Mouse (Mus musculus): Measurements from ENCODE around the gene Sema4c. TPM values are rescaled to one million over a fixed set of nuclear protein-coding genes. Genes with fewer than 3 reads are reported as not detected.

The Sema4c gene
- polyA plus RNA-seq, 1 experiment from 2014 or later: 2.0 TPM

GRCm38 (mm10) chr1:36582211-36582610 lies 24.1 kb upstream of the Sema4c start:
- H3K4me2 ChIP-seq (ENCODE audit: low read depth, low read length): no peak overlapping the region
- 44% methylated on average over 8 of the region's 8 CpGs for WGBS (ENCODE audit: insufficient replicate concordance)
- peaks cover 16% of the 10 kb centered on the region for H3K4me1 ChIP-seq (ENCODE audit: control insufficient read depth, low read depth, low read length)
- no peaks in the 10 kb centered on the region for H3K9me3 ChIP-seq (replicated peaks; ENCODE audit: control insufficient read depth, low read length)
- no peaks in the 10 kb centered on the region for H3K36me3 ChIP-seq (ENCODE audit: control insufficient read depth, insufficient read depth)
- no peak for ATAC-seq (ENCODE audit: low read depth)
- H3K27ac ChIP-seq (ENCODE audit: low read length): no peak overlapping the region
- no peaks in the 10 kb centered on the region for H3K27me3 ChIP-seq (ENCODE audit: control insufficient read depth, insufficient read depth, low read depth, low read length)
- H3K4me3 ChIP-seq (ENCODE audit: low read depth, low read length): no peak overlapping the region
- H3K9ac ChIP-seq (ENCODE audit: low read depth, low read length): no peak overlapping the region

DNA sequence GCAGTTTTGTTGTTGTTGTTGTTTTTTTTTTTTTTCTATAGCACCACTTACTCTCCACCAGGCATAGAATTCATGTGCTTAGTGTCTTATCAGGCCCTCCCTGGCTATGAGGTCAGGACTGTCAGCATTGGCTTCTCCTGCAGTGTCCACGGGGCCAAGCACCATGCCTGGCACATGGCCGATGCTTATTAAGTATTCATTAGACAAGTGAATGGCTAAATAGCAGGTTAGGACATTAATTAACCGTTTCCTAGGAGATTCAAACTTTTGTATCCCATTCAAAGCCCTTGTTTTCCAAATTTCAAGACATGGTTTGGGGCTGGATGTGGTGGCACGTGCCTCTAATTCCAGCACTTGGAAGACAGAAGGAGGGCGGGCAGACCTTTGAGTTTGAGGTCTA lies 23.1 kb upstream of the Sema4c start:
- Histone ChIP-seq H3K4me1 (ENCODE audit: control insufficient read depth, low read depth, low read length) (peaks cover 16% of the 10 kb centered on the region), H3K36me3 (ENCODE audit: control insufficient read depth, insufficient read depth) (no peaks in the 10 kb centered on the region), H3K27ac (ENCODE audit: low read length) (no peak overlapping the region), H3K9me3 (replicated peaks; ENCODE audit: control insufficient read depth, low read length) (no peaks in the 10 kb centered on the region), H3K27me3 (ENCODE audit: control insufficient read depth, insufficient read depth, low read depth, low read length) (no peaks in the 10 kb centered on the region), H3K4me2 (ENCODE audit: low read depth, low read length) (no peak overlapping the region), H3K4me3 (ENCODE audit: low read depth, low read length) (no peak overlapping the region), H3K9ac (ENCODE audit: low read depth, low read length) (no peak overlapping the region)
- WGBS (ENCODE audit: insufficient replicate concordance): 53% methylated on average over 5 of the region's 5 CpGs
- ATAC-seq (ENCODE audit: low read depth): no peak

- peak; percentile 86 for ATAC-seq (ENCODE audit: low read depth)
- Histone ChIP-seq H3K9ac (ENCODE audit: low read depth, low read length) (no peak overlapping the region; the same call in 1 of the 2 replicates), H3K4me3 (ENCODE audit: low read depth, low read length) (peak overlapping the region; percentile 42), H3K4me2 (ENCODE audit: low read depth, low read length) (peak overlapping the region; percentile 61), H3K9me3 (replicated peaks; ENCODE audit: control insufficient read depth, low read length) (no peaks in the 10 kb centered on the region), H3K36me3 (ENCODE audit: control insufficient read depth, insufficient read depth) (no peaks in the 10 kb centered on the region), H3K27me3 (ENCODE audit: control insufficient read depth, insufficient read depth, low read depth, low read length) (no peaks in the 10 kb centered on the region), H3K4me1 (ENCODE audit: control insufficient read depth, low read depth, low read length) (peaks cover 16% of the 10 kb centered on the region), H3K27ac (ENCODE audit: low read length) (0 out of 2 replicates have a peak overlapping the region, but pooled peaks have one; percentile 16)
- 7% methylated on average over 17 of the region's 17 CpGs for WGBS (ENCODE audit: insufficient replicate concordance)
These were observed 22.4 kb upstream of the Sema4c start for GRCm38 (mm10) chr1:36580384-36581207.

- Histone ChIP-seq H3K4me3 (ENCODE audit: low read depth, low read length) (peak overlapping the region; percentile 42; the same call in 1 of the 2 replicates), H3K27me3 (ENCODE audit: control insufficient read depth, insufficient read depth, low read depth, low read length) (no peaks in the 10 kb centered on the region), H3K9me3 (replicated peaks; ENCODE audit: control insufficient read depth, low read length) (no peaks in the 10 kb centered on the region), H3K4me1 (ENCODE audit: control insufficient read depth, low read depth, low read length) (peaks cover 16% of the 10 kb centered on the region), H3K27ac (ENCODE audit: low read length) (no peak overlapping the region), H3K36me3 (ENCODE audit: control insufficient read depth, insufficient read depth) (no peaks in the 10 kb centered on the region), H3K4me2 (ENCODE audit: low read depth, low read length) (peak overlapping the region; percentile 61), H3K9ac (ENCODE audit: low read depth, low read length) (no peak overlapping the region)
- ATAC-seq (ENCODE audit: low read depth): no peak
- whole genome bisulfite sequencing (ENCODE audit: insufficient replicate concordance): 54% methylated on average over 6 of the region's 6 CpGs
These were observed 21.8 kb upstream of the Sema4c start for GRCm38 (mm10) chr1:36579974-36580383.

DNA sequence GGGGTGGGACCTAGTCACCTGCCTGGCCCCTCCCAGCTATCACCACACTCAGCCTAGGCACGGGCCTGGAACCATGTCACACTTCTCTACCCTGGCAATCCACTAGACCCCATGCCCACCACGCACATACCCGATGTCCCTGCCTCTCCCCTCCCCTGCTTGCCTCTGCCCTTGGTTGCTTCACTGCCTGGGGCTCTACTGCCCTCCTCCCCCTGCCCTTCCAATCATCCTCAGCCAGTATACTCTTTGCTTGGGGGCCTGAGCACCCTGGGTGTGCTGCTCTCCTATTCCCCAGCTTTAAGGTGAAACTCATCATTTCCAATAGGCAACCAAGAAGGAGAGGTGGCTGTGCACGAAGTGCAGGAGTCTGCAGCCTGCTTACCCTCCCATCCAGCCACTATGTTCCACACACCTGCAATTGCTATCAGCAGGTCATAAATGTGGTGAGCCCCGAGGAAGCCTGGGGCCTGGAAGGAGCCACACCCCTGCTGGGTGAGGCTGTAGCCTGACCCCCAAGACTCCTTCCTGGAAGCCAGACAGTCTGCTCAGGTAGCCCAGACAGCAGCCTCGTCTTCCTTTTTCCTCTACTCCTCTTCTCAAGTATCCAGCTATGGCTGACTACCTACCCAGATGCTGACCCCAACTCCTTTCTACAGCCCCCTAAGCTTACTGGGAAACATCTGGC lies 19.0 kb upstream of the Sema4c start:
- Histone ChIP-seq H3K36me3 (ENCODE audit: control insufficient read depth, insufficient read depth) (no peaks in the 10 kb centered on the region), H3K9me3 (replicated peaks; ENCODE audit: control insufficient read depth, low read length) (no peaks in the 10 kb centered on the region), H3K27ac (ENCODE audit: low read length) (no peak overlapping the region), H3K4me2 (ENCODE audit: low read depth, low read length) (no peak overlapping the region), H3K9ac (ENCODE audit: low read depth, low read length) (no peak overlapping the region), H3K27me3 (ENCODE audit: control insufficient read depth, insufficient read depth, low read depth, low read length) (no peaks in the 10 kb centered on the region), H3K4me1 (ENCODE audit: control insufficient read depth, low read depth, low read length) (peaks cover 16% of the 10 kb centered on the region), H3K4me3 (ENCODE audit: low read depth, low read length) (no peak overlapping the region)
- 51% methylated on average over 6 of the region's 6 CpGs for WGBS (ENCODE audit: insufficient replicate concordance)
- ATAC-seq (ENCODE audit: low read depth): no peak

DNA sequence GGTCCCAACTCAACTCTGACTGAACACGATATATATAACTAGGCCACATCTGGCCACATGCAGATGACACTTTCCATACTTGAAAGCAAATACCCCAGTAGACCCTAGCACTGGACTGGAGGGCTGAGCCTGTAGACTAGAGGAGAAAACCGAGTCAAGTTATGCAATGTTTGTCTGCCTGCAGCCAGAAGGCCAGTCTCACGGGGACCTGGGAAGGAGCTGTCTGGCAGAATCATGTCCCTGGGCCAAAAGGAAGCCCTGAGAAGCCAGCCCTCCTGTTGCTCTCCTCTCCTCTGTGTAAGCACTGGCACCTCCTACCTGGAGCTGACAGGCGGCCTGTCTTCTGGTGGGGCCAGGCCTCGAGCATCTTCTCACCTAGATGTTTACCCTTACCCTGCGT lies 17.2 kb upstream of the Sema4c start:
- H3K9ac ChIP-seq (ENCODE audit: low read depth, low read length): no peak overlapping the region
- H3K9me3 ChIP-seq (replicated peaks; ENCODE audit: control insufficient read depth, low read length): no peaks in the 10 kb centered on the region
- H3K4me2 ChIP-seq (ENCODE audit: low read depth, low read length): no peak overlapping the region
- no peaks in the 10 kb centered on the region for H3K27me3 ChIP-seq (ENCODE audit: control insufficient read depth, insufficient read depth, low read depth, low read length)
- ATAC-seq (ENCODE audit: low read depth): no peak
- no peak overlapping the region for H3K27ac ChIP-seq (ENCODE audit: low read length)
- no peak overlapping the region for H3K4me3 ChIP-seq (ENCODE audit: low read depth, low read length)
- H3K4me1 ChIP-seq (ENCODE audit: control insufficient read depth, low read depth, low read length): peaks cover 7% of the 10 kb centered on the region
- 45% methylated on average over 6 of the region's 6 CpGs for WGBS (ENCODE audit: insufficient replicate concordance)
- no peaks in the 10 kb centered on the region for H3K36me3 ChIP-seq (ENCODE audit: control insufficient read depth, insufficient read depth)

DNA sequence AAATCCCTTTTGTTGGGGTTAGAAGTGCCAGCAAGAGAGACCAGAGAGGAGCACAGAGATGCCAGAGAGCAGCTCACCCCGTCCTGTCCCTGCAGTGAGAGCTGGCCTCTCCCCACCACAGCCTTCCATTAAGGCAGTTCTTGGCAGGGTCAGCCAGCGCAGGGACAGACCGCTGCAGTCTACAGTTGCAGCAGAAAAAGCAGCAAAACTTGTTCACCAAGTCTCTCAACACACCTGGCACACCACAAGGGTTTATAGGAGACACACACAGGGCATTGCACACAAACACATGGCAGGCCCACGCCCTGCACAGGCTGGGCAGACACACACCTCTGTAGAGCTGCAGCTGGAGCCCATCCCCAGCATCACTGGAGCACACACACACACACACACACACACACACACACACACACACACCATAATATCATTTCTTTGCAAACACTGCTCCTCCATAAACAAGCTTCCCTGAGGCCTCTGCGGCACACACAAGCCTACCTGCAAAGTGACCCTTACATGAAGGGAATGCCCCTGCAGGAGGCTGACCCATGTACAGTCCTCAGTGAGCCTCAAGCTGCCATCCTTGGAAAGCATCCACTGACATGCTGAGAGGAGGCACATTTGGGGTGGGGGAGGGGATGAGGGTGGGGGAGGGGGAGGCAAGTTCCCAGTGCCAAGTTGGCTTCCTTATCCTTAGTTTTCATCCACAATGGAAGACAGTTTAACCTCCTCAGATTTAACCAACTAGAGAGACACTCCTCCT lies 16.2 kb upstream of the Sema4c start:
- Histone ChIP-seq H3K4me2 (ENCODE audit: low read depth, low read length) (no peak overlapping the region), H3K9ac (ENCODE audit: low read depth, low read length) (no peak overlapping the region), H3K9me3 (replicated peaks; ENCODE audit: control insufficient read depth, low read length) (no peaks in the 10 kb centered on the region), H3K4me1 (ENCODE audit: control insufficient read depth, low read depth, low read length) (no peaks in the 10 kb centered on the region; the same call in 1 of the 2 replicates), H3K36me3 (ENCODE audit: control insufficient read depth, insufficient read depth) (no peaks in the 10 kb centered on the region), H3K27me3 (ENCODE audit: control insufficient read depth, insufficient read depth, low read depth, low read length) (no peaks in the 10 kb centered on the region), H3K27ac (ENCODE audit: low read length) (no peak overlapping the region), H3K4me3 (ENCODE audit: low read depth, low read length) (no peak overlapping the region)
- WGBS (ENCODE audit: insufficient replicate concordance): 65% methylated on average over 5 of the region's 5 CpGs
- ATAC-seq (ENCODE audit: low read depth): no peak

DNA sequence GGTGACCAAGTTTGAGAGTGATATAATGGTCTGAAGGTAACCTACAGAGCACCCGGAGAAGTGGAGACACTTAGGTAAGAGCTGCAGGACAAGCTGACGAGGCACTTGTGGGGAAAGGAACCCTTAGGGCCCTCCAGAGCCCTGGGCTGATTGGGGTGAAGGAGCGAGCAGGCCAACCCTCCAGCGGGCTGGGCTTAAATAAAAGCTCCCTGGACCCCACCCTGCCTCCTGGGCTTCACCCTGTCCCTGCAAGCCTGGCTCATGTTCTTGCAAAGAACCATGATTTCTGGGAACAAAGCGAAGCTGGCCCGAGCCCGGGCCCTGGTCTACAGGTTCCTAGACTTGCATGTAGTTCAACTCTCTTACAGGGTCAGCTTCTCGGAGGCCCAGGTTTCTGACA lies 15.4 kb upstream of the Sema4c start:
- ATAC-seq (ENCODE audit: low read depth): no peak
- Histone ChIP-seq H3K36me3 (ENCODE audit: control insufficient read depth, insufficient read depth) (no peaks in the 10 kb centered on the region), H3K4me1 (ENCODE audit: control insufficient read depth, low read depth, low read length) (no peaks in the 10 kb centered on the region; the same call in 1 of the 2 replicates), H3K4me2 (ENCODE audit: low read depth, low read length) (no peak overlapping the region), H3K4me3 (ENCODE audit: low read depth, low read length) (no peak overlapping the region), H3K9ac (ENCODE audit: low read depth, low read length) (no peak overlapping the region), H3K9me3 (replicated peaks; ENCODE audit: control insufficient read depth, low read length) (no peaks in the 10 kb centered on the region), H3K27ac (ENCODE audit: low read length) (no peak overlapping the region), H3K27me3 (ENCODE audit: control insufficient read depth, insufficient read depth, low read depth, low read length) (no peaks in the 10 kb centered on the region)
- 63% methylated on average over 8 of the region's 8 CpGs for WGBS (ENCODE audit: insufficient replicate concordance)

Measured in liver, embryonic 16.5 days (tissue).